Mouse (Mus musculus) cerebellum, postnatal 10 days (tissue): ENCODE measurements around the gene Scube3.

ENCODE experiments used
- DNase-seq, 2 experiments: peaks; one replicate each; pipeline ENCODE4 v3.0.0; 2021; ENCODE audit warnings: mixed read lengths in 2 of 2

Gene Scube3

DNA sequence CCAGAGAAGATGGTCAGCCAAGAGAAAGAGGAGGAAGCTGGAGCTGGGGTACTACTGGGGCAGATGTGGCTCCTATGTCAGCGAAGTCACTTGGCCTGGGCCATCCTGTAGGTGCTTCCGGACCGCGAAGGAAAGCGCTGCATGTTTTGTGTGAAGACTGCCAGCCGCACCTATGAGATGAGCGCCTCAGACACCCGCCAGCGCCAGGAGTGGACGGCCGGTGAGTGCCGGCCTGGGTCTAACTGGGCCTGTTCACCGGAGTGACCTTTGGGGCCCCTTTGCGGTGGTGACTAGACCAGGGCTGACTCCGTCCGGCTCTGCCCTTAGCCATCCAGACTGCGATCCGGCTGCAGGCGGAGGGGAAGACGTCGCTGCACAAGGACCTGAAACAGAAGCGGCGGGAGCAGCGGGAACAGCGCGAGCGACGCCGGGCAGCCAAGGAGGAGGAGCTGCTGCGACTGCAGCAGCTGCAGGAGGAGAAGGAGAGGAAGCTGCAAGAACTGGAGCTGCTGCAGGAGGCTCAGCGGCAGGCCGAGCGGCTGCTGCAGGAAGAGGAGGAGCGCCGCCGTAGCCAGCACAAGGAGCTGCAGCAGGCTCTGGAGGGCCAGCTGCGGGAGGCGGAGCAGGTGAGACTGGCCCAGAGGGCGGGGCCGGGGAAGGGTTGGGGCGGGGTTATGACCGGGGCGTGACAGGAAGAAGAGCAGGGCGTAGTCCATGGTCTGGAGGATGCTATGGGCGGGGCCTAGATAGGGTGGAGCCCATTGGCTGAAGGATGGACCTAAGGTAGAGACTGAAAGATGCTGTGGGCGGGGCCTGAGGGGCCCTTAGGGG is 81.8 kb downstream of the Scube3 start:
- DNase-seq: peak; percentile 96 to 98
